Mouse (Mus musculus): ENCODE measurements around the gene H2-Aa.
"Not testable (repeated sequence)": the region's sequence is repeated elsewhere in the genome, so short reads cannot be mapped to it uniquely, and the experiment has no call there.

H2-Aa gene

DNA sequence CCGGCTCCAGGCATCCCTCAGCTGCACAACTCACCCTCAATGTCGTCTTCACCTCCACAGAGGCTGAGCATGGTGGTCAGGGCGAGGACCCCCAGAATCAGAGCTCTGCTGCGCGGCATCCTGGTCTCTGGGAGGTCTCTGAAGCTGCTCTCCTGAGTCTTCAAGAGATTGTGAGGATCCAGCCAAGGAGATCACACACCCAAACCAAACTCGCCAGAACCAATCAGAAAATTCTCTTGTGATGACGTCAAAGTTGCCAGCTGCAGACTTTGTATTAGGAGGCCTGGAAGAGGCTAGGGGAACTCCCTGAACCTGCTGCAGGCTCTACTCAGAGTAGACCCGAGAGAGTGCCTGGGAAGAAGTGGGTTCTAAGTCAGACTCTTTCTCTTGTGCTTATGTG is at the start of gene H2-Aa:
Gene H2-Aa, minus strand, starts transcription at position 176 of the 400 bp plus-strand sequence.
- peak; percentile 52 to 78 for DNase-seq

DNA sequence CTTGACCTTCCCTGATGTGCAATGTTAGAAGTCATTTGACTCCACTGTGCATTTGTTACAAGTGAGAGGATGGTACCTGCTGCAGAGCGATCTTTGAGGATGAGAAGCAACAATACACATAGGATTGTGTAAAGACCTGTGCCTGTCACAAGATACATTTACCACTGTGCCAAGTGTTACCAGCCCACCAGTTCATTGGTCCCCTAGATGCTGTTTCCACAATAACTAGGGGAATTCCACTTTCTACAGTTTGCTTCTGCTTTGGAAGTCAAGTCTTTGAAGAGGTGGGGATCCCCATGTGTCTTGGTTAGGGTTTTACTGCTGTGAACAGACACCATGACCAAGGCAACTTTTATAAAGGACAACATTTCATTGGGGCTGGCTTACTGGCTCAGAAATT is 43.6 kb upstream of the H2-Aa start:
- no peak for DNase-seq

DNA sequence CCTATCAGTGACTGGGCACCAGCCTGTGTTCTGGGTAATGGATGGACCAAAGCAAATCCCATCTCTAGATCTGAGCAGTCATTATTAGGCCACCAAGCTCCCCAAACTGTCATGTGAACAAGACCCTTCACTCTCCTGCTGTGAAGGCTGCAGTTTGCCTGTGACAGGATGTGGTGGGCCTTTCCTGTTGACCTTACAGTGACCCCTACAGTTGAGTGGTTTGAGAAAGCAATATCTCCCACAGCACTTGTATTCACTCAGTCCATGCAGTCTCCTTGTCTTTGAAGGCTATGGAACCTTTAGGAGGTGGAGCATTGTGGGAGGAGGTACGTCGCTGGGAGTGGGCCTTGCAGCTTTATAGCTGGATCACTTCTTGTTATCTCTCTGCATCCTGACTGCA is 42.2 kb upstream of the H2-Aa start:
- no peak for DNase-seq

DNA sequence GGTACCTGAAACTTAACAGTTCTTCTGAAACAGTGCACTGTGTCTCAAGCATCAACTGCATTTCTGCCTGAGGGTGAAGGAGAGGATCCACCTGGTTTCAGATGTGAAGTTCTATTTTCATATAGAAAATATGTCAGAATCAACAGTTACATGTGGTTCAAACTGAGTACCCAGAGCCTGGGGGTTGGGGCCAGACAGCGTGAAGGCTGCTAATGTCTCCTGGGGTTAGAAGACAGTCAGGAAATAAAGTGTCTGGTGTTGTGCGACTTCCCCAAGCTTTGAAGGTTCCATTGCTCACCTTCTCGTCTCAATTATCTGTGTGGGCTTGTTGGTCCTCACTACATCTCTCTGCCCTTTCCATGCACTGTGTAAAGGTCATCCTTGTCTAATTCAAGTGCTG is 38.8 kb upstream of the H2-Aa start:
- no peak for DNase-seq

GRCm38 (mm10) chr17:34325436-34325835 is 37.8 kb upstream of the H2-Aa start, which contains the start of gene H2-Eb2:
Gene H2-Eb2 (plus strand): TSS chr17:34325665.
- DNase-seq: peak in 1 of 2 experiments; percentile 22

- DNase-seq: no peak
Measured at GRCm38 (mm10) chr17:34317275-34317674, 29.7 kb upstream of the H2-Aa start.

DNA sequence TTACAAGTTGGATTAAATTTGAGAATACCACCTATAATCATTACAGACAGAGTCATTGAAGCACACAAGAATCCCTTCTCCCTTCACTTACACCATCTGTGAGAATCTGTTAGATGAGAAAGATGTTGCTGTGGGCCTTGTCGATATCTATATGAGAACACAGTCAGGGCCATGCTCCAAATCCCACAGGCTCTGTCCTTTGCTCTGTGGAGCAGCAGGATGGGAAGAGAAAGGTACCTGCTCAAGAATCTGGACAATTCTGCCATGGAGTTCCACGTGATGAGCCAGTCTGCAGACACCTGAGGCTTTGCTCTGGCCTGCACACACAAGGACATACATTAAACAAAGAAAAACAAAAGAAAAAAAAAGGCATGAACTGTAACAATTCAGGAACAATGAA is 29.1 kb upstream of the H2-Aa start:
- no peak for DNase-seq

GRCm38 (mm10) chr17:34315512-34315911 is 27.9 kb upstream of the H2-Aa start:
- DNase-seq: no peak

GRCm38 (mm10) chr17:34314286-34314685 is 26.7 kb upstream of the H2-Aa start:
- no peak for DNase-seq

DNA sequence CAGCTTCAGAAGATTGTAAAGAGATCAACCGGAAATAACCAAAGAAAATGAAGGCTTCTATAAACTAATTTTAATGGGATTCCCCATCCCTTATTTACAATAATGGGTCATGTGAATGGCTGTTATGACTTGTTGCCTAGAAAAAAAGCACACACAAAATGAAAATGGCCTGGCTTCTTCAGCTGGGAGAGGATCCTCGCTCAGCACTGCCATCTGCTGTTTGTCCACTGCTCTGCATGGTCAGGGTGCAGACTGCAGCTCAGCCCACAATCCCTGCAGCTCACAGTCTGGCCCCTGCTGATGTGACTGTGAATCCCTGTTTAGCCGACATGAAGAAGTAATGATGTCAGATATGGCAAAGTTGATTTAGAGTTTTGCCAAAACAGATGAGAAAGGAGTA is 25.8 kb upstream of the H2-Aa start:
- peak in 1 of 2 experiments; percentile 52 for DNase-seq

GRCm38 (mm10) chr17:34312185-34312584 is 24.6 kb upstream of the H2-Aa start:
- no peak for DNase-seq

- DNase-seq: not testable (repeated sequence)
Measured at GRCm38 (mm10) chr17:34310526-34310925, 22.9 kb upstream of the H2-Aa start.

DNA sequence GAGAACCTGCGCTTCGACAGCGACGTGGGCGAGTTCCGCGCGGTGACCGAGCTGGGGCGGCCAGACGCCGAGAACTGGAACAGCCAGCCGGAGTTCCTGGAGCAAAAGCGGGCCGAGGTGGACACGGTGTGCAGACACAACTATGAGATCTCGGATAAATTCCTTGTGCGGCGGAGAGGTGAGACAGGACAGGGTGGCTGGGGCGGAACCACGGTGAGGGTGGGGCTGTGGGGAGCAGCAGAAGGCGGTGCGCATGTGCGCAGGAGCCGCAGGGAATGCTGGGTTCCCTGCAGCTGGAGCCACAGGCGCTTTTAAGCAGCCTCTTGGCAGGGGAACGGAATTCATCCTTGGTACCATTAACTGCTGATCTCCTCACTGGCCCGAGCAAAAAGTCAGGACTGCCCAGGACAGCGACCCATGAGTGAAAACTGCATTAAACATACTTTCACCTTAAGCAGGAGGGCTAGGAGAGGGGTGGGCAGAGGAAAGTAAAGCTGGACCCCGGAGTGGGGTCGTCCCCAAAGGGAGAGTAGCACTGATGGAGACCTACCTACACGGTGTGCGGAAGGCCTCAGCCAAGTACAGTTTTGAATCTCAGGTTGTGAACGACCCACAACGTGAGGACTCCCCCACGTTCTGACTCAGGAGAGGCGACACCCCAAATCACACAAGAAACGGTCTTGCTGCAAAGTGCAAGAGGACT is 22.2 kb upstream of the H2-Aa start:
- peak; percentile 57 to 61 for DNase-seq

DNA sequence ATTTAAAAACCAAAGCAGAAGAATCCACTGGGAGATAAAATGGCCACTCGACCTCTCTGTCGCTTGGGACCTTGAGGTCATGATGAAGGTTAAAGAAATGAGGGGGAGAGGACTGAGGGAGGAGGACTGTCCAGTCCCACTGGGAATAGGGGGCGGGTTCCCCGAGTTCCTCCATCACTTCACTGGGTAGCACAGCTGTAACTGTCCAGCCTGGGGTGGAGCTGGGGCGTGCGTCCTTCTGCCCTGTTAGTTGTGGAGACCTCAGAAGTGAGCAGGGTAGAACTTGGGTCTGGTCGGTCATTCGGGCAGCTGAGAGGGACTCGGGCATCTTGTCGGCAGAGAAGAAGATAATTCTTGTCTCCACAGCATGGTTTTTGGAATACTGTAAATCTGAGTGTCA is 21.6 kb upstream of the H2-Aa start:
- DNase-seq: no peak

- no peak for DNase-seq
Measured at GRCm38 (mm10) chr17:34308161-34308560, 20.5 kb upstream of the H2-Aa start.

- no peak for DNase-seq
Measured at GRCm38 (mm10) chr17:34307216-34307615, 19.6 kb upstream of the H2-Aa start.

DNA sequence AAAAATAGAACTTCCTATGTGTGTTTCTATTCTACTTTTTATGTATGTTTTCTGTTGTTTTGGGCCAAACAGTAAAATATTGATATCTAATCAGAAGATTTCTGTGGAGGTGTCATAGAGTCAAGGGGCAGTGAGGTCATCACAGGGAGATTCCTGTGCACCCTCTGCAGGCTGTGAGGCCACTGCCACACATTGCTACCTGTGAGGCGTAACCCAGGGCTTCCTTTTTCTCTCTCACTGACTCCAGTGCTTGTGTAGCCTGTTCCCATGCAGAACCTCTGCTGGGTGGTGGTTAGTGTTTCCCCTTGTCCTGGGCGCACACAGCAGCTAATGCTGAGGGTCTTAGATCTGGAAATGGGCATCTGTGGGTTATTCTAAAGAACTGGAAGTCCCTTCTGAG is 18.8 kb upstream of the H2-Aa start:
- DNase-seq: no peak

DNA sequence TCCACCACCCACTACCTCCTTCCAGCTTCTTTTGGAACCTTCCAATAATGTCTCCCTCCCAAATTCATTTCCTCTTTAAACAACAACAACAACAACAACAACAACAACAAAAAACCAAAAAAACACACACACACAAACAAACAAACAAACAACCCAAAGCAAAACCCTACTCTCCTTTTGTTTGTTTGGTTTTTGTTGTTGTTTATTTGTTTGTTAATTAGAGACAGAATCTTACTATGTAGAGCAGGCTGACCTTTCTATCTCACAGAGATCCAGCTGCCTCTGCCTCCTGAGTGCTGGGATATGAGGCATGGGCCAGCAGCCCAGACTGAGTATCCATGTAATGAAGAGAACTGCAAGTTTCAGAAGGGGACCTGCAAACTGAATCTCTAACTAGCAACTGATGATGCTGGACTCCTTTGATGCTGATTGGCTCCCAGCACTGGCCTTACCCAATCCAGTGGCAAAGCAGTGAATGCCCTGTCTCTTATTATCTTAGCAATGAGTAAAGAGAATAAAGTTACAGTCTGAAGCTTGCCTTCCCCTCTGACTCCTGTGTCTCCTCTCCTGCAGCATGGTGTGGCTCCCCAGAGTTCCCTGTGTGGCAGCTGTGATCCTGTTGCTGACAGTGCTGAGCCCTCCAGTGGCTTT is 17.9 kb upstream of the H2-Aa start, which contains the start of gene H2-Eb1:
Gene H2-Eb1, plus strand, starts transcription at position 488 of the 651 bp plus-strand sequence.
- peak; percentile 65 to 80 for DNase-seq

DNA sequence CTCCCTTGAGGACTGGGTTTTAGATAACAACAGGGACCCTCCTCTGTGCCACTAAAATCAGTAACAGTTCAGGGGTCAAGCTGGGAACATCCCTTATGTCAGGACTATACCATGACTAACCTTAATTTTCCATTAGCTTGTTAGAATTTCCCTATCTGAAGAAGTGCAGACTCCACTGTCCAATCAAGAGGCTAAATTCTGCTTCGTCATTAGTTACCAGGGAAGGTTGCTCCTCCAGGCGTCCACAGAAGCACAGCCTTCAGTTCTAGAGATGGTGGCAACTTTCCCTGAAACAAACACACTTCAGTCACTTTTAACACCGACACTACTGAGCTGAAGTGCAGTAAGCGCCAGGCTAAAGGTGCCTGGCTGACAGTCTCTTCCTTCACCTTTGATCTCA is 17.1 kb upstream of the H2-Aa start:
- DNase-seq: peak in 1 of 2 experiments; percentile 51

DNA sequence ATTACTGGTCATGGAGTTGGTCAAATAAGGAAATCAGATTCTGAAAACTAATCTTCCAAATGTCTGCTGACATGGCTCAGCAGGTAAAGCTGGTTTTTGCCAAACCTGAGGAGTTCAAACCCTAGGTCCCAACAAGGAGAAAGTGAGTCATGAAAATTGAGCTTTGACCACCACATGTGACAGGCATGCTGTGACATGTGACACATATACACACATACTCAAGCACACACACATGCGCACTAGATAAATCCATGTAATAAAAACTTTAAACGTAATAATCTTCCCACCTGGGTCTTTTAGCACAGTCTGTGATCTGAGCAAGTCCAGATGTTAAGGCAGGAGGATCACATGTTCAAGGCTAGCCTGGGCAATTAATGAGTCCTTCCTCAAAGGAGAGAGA is 16.2 kb upstream of the H2-Aa start:
- DNase-seq: no peak

DNA sequence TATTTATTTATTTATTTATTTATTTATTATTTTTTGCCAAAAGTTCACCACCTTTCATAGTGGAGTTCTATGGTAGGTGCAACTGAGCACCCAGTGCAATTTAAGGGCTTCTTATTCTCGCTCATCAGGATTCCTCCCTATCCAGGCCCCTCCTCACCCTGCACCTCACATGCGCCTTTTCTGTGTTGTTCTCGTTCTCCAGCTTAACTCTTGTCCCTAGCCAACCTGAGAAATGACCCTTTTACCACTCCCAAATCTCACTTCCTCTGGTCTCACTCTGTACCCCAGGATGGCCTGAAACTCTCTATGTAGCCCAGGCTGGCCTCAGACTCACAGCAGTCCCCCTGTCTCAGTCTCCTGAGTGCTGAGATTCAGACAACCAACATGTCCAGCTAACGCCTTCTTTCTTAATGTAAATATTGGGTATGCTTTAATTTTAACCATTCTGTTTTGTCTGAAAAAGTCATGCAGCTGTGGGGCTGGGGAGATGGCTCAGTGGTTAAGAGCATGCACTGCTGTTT is 14.1 kb upstream of the H2-Aa start:
- no peak for DNase-seq

DNA sequence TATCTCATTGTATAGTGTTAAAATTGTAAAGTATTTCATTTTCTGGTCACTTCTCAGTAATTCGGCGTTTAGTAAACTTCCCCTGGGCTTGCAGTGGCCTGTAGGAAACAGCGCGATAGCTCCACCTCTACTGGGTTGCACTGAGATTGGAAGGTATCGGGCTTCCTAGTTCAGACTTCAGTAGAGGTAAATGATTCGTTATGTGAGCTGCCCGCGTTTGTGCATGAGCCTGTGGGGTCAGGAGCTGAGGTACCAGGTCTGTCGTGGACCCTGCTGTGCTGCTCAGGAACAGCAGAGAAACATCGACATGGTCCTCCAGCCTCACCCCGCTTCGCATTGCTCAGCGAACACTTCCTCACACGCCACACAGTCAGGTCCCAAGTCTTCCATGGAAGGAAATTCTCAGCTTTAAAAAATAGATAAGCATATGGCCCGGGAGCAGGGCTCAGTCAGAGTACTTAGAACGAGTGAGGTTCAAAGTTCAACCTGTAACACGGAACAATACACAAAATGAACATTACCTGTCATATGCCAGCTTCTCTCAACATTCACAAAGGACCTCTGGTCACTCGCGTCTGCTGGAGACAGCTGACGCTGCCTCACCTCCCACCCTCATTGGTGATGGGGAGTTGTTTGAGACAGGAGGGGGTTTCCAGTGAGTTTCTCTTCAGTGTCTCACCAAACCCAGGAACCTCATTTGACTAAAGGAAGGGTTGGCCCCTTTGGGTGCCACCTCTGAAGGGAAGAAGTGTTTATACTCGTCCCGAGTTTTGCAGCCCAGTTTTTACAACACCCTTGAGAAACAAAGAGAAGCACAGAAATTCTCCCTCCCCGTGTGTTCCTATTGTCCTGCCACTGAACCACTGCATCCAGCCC is 13.3 kb upstream of the H2-Aa start:
- DNase-seq: peak in 1 of 2 experiments; percentile 47

DNA sequence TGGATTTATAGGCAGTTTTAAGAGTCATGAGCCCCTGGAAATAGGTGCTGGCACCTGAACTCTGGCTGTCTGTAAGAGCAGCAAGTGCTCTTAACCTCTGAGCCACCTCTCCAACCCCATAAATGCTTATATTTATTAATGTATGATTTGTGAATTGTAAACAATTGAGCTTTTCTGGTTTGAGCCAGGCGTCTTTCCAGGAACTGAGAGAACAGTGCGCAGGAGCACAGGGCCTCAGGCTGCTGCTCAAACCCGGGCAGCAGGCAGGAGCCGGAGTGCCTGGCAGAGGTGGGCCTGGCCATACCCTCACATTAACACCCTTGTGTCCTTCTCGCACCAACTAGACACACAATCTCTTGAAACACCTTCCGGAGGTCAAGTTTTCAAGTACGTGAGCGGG is 12.4 kb upstream of the H2-Aa start:
- no peak for DNase-seq

Measured in thymus, adult 18-20 months (tissue).